Mouse (Mus musculus): Measurements from ENCODE around the gene Sult4a1. TPM values are rescaled to one million over a fixed set of nuclear protein-coding genes. Genes with fewer than 3 reads are reported as not detected.
A peak's percentile ranks its signal among the peaks of the same experiment; 100 is the strongest.
"Not testable (repeated sequence)": the region's sequence is repeated elsewhere in the genome, so short reads cannot be mapped to it uniquely, and the experiment has no call there.

Sult4a1 gene
- polyA plus RNA-seq, 1 experiment from 2014 or later = 5.7 TPM

GRCm38 (mm10) chr15:84115727-84116126 lies 10.2 kb upstream of the Sult4a1 start:
- Histone ChIP-seq H3K9me3 (replicated peaks; ENCODE audit: control insufficient read depth, low read length) (no peaks in the 10 kb centered on the region), H3K9ac (replicated peaks; ENCODE audit: low read length) (no peak overlapping the region), H3K27ac (replicated peaks; ENCODE audit: low read depth, low read length) (no peak overlapping the region), H3K4me1 (ENCODE audit: control insufficient read depth, insufficient read depth, low read length) (no peaks in the 10 kb centered on the region), H3K4me2 (ENCODE audit: low read depth, low read length) (no peak overlapping the region), H3K27me3 (ENCODE audit: control insufficient read depth, insufficient read depth, low read length) (no peaks in the 10 kb centered on the region), H3K36me3 (replicated peaks; ENCODE audit: control insufficient read depth, insufficient read depth, low read depth, low read length) (no peaks in the 10 kb centered on the region), H3K4me3 (ENCODE audit: low read depth, low read length) (no peak overlapping the region)
- no peak for ATAC-seq (replicated peaks; ENCODE audit: insufficient number of reproducible peaks, low FRiP score, low TSS enrichment, low read depth)
- DNase-seq (ENCODE audit: low spot score) = peak; percentile 18
- WGBS = 60% methylated on average over 5 of the region's 5 CpGs

GRCm38 (mm10) chr15:84113873-84114272 lies 8.3 kb upstream of the Sult4a1 start:
- Histone ChIP-seq H3K4me1 (ENCODE audit: control insufficient read depth, insufficient read depth, low read length) (no peaks in the 10 kb centered on the region), H3K9ac (replicated peaks; ENCODE audit: low read length) (no peak overlapping the region), H3K4me3 (ENCODE audit: low read depth, low read length) (no peak overlapping the region), H3K9me3 (replicated peaks; ENCODE audit: control insufficient read depth, low read length) (no peaks in the 10 kb centered on the region), H3K4me2 (ENCODE audit: low read depth, low read length) (no peak overlapping the region), H3K27ac (replicated peaks; ENCODE audit: low read depth, low read length) (no peak overlapping the region), H3K27me3 (ENCODE audit: control insufficient read depth, insufficient read depth, low read length) (no peaks in the 10 kb centered on the region), H3K36me3 (replicated peaks; ENCODE audit: control insufficient read depth, insufficient read depth, low read depth, low read length) (no peaks in the 10 kb centered on the region)
- ATAC-seq (replicated peaks; ENCODE audit: insufficient number of reproducible peaks, low FRiP score, low TSS enrichment, low read depth) (no peak), DNase-seq (ENCODE audit: low spot score) (no peak)
- 73% methylated on average over 6 of the region's 6 CpGs for WGBS

- peaks cover 25% of the 10 kb centered on the region for H3K27me3 ChIP-seq (ENCODE audit: control insufficient read depth, insufficient read depth, low read length)
- 6% methylated on average over 13 of the region's 13 CpGs for whole genome bisulfite sequencing
- H3K36me3 ChIP-seq (replicated peaks; ENCODE audit: control insufficient read depth, insufficient read depth, low read depth, low read length) = no peaks in the 10 kb centered on the region
- no peak overlapping the region for H3K27ac ChIP-seq (replicated peaks; ENCODE audit: low read depth, low read length)
- peak; percentile 75 for DNase-seq (ENCODE audit: low spot score)
- H3K4me1 ChIP-seq (ENCODE audit: control insufficient read depth, insufficient read depth, low read length) = no peaks in the 10 kb centered on the region; the same call in 1 of the 2 replicates
- H3K4me2 ChIP-seq (ENCODE audit: low read depth, low read length) = no peak overlapping the region
- no peaks in the 10 kb centered on the region for H3K9me3 ChIP-seq (replicated peaks; ENCODE audit: control insufficient read depth, low read length)
- H3K4me3 ChIP-seq (ENCODE audit: low read depth, low read length) = no peak overlapping the region
- ATAC-seq (replicated peaks; ENCODE audit: insufficient number of reproducible peaks, low FRiP score, low TSS enrichment, low read depth) = no peak
- H3K9ac ChIP-seq (replicated peaks; ENCODE audit: low read length) = no peak overlapping the region
Measured at GRCm38 (mm10) chr15:84108899-84109298, 3.3 kb upstream of the Sult4a1 start.

GRCm38 (mm10) chr15:84105924-84106500 lies 458 bp upstream of the Sult4a1 start:
- 8% methylated on average over 12 of the region's 12 CpGs for WGBS
- DNase-seq (ENCODE audit: low spot score) = no peak
- Histone ChIP-seq H3K9me3 (replicated peaks; ENCODE audit: control insufficient read depth, low read length) (no peaks in the 10 kb centered on the region), H3K4me3 (ENCODE audit: low read depth, low read length) (peak overlapping the region; percentile 55), H3K4me2 (ENCODE audit: low read depth, low read length) (peak overlapping the region; percentile 79), H3K27ac (replicated peaks; ENCODE audit: low read depth, low read length) (no peak overlapping the region), H3K36me3 (replicated peaks; ENCODE audit: control insufficient read depth, insufficient read depth, low read depth, low read length) (no peaks in the 10 kb centered on the region), H3K9ac (replicated peaks; ENCODE audit: low read length) (no peak overlapping the region), H3K4me1 (ENCODE audit: control insufficient read depth, insufficient read depth, low read length) (no peaks in the 10 kb centered on the region; the same call in 1 of the 2 replicates), H3K27me3 (ENCODE audit: control insufficient read depth, insufficient read depth, low read length) (peaks cover 25% of the 10 kb centered on the region)
- ATAC-seq (replicated peaks; ENCODE audit: insufficient number of reproducible peaks, low FRiP score, low TSS enrichment, low read depth) = no peak

GRCm38 (mm10) chr15:84104626-84105025 lies 928 bp downstream of the Sult4a1 start:
- 71% methylated on average over 7 of the region's 7 CpGs for WGBS
- no peaks in the 10 kb centered on the region; the same call in 1 of the 2 replicates for H3K4me1 ChIP-seq (ENCODE audit: control insufficient read depth, insufficient read depth, low read length)
- no peak for DNase-seq (ENCODE audit: low spot score)
- no peaks in the 10 kb centered on the region for H3K36me3 ChIP-seq (replicated peaks; ENCODE audit: control insufficient read depth, insufficient read depth, low read depth, low read length)
- ATAC-seq (replicated peaks; ENCODE audit: insufficient number of reproducible peaks, low FRiP score, low TSS enrichment, low read depth) = 0 out of 2 replicates have a peak, but pooled peaks have one; percentile 11
- H3K4me2 ChIP-seq (ENCODE audit: low read depth, low read length) = no peak overlapping the region; the same call in 1 of the 2 replicates
- peaks cover 25% of the 10 kb centered on the region for H3K27me3 ChIP-seq (ENCODE audit: control insufficient read depth, insufficient read depth, low read length)
- H3K9me3 ChIP-seq (replicated peaks; ENCODE audit: control insufficient read depth, low read length) = no peaks in the 10 kb centered on the region
- peak overlapping the region; percentile 55 for H3K4me3 ChIP-seq (ENCODE audit: low read depth, low read length)
- H3K9ac ChIP-seq (replicated peaks; ENCODE audit: low read length) = no peak overlapping the region
- H3K27ac ChIP-seq (replicated peaks; ENCODE audit: low read depth, low read length) = no peak overlapping the region

GRCm38 (mm10) chr15:84097536-84097935 lies 8.0 kb downstream of the Sult4a1 start:
- H3K27me3 ChIP-seq (ENCODE audit: control insufficient read depth, insufficient read depth, low read length); H3K9ac ChIP-seq (replicated peaks; ENCODE audit: low read length); H3K4me3 ChIP-seq (ENCODE audit: low read depth, low read length); DNase-seq (ENCODE audit: low spot score); ATAC-seq (replicated peaks; ENCODE audit: insufficient number of reproducible peaks, low FRiP score, low TSS enrichment, low read depth); H3K4me1 ChIP-seq (ENCODE audit: control insufficient read depth, insufficient read depth, low read length); H3K36me3 ChIP-seq (replicated peaks; ENCODE audit: control insufficient read depth, insufficient read depth, low read depth, low read length); H3K27ac ChIP-seq (replicated peaks; ENCODE audit: low read depth, low read length); H3K9me3 ChIP-seq (replicated peaks; ENCODE audit: control insufficient read depth, low read length); H3K4me2 ChIP-seq (ENCODE audit: low read depth, low read length): not testable (repeated sequence)
- 84% methylated on average over 15 of the region's 15 CpGs for WGBS

GRCm38 (mm10) chr15:84096051-84096450 lies 9.5 kb downstream of the Sult4a1 start:
- no peak overlapping the region for H3K9ac ChIP-seq (replicated peaks; ENCODE audit: low read length)
- H3K4me3 ChIP-seq (ENCODE audit: low read depth, low read length) = no peak overlapping the region
- ATAC-seq (replicated peaks; ENCODE audit: insufficient number of reproducible peaks, low FRiP score, low TSS enrichment, low read depth) (no peak), DNase-seq (ENCODE audit: low spot score) (no peak)
- H3K36me3 ChIP-seq (replicated peaks; ENCODE audit: control insufficient read depth, insufficient read depth, low read depth, low read length) = no peaks in the 10 kb centered on the region
- H3K4me1 ChIP-seq (ENCODE audit: control insufficient read depth, insufficient read depth, low read length) = no peaks in the 10 kb centered on the region
- 87% methylated on average over 8 of the region's 8 CpGs for WGBS
- no peak overlapping the region for H3K27ac ChIP-seq (replicated peaks; ENCODE audit: low read depth, low read length)
- no peak overlapping the region for H3K4me2 ChIP-seq (ENCODE audit: low read depth, low read length)
- H3K9me3 ChIP-seq (replicated peaks; ENCODE audit: control insufficient read depth, low read length) = no peaks in the 10 kb centered on the region
- no peaks in the 10 kb centered on the region for H3K27me3 ChIP-seq (ENCODE audit: control insufficient read depth, insufficient read depth, low read length)

GRCm38 (mm10) chr15:84094921-84095320 lies 10.6 kb downstream of the Sult4a1 start:
- Histone ChIP-seq H3K4me3 (ENCODE audit: low read depth, low read length) (no peak overlapping the region), H3K4me2 (ENCODE audit: low read depth, low read length) (no peak overlapping the region), H3K27me3 (ENCODE audit: control insufficient read depth, insufficient read depth, low read length) (no peaks in the 10 kb centered on the region), H3K9me3 (replicated peaks; ENCODE audit: control insufficient read depth, low read length) (no peaks in the 10 kb centered on the region), H3K36me3 (replicated peaks; ENCODE audit: control insufficient read depth, insufficient read depth, low read depth, low read length) (no peaks in the 10 kb centered on the region), H3K27ac (replicated peaks; ENCODE audit: low read depth, low read length) (no peak overlapping the region), H3K9ac (replicated peaks; ENCODE audit: low read length) (no peak overlapping the region), H3K4me1 (ENCODE audit: control insufficient read depth, insufficient read depth, low read length) (no peaks in the 10 kb centered on the region)
- ATAC-seq (replicated peaks; ENCODE audit: insufficient number of reproducible peaks, low FRiP score, low TSS enrichment, low read depth) (no peak), DNase-seq (ENCODE audit: low spot score) (no peak)
- 78% methylated on average over 7 of the region's 7 CpGs for WGBS
